Mouse (Mus musculus) spleen, adult 2 months (tissue): ENCODE results near the gene Polr2g.

Source experiments
- CTCF ChIP-seq: fragments of 200-500 bp; IDR thresholded peaks from 2 replicates; pipeline ENCODE4 v1.5.1; 2011; ENCODE audit warnings: mild to moderate bottlenecking, inconsistent platforms; ENCODE audit not compliant: insufficient read depth, insufficient read length, insufficient replicate concordance; ENCODE audit errors: extremely low read depth
- POLR2A ChIP-seq: fragments of 200-500 bp; IDR thresholded peaks from 2 replicates; pipeline ENCODE4 v1.6.1; 2011; ENCODE audit warnings: low read depth, low read length, inconsistent platforms

DNA sequence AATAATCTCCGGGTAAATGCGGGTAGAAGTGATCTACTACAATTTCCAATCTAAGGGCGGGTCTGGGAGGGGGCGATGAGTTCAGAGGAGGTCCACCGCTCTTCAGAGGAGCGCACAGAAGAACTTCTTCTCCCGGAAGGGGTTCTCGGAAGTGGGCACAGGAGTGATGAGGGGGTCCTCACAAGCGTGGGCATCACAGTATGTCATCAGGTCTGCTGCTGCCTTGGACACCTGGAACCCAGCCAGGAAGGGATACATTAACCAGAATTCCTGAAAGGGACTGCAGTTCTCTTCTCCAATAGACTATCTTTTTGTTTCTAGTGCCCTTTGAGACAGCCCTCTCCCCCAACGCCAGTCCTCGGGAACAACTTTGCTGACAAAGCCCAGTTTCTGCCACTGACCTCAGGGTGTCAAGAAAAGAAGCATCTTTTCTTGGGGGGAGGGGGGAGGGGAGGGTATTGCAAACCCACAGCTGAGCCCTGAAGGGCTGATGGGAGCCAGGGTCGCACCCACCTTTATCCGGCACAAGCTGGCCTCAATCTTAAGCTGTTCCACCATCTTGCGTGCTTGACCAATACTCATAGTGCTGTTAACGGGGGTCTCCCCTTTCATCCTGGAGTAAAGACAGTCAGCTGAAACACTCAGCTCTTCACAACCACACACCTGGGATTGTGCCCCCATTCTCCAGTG, 39.8 kb upstream of the Polr2g start:
- TF ChIP-seq POLR2A (no peak), CTCF (no peak)
